Mouse (Mus musculus) ES-E14 (cell line): ENCODE results near the gene Dmrtc1c1.

ENCODE experiments used
- HCFC1 ChIP-seq: IDR thresholded peaks from 2 replicates; pipeline ENCODE4 v1.6.1; 2012; ENCODE audit warnings: low read length, inconsistent platforms, borderline replicate concordance; ENCODE audit not compliant: insufficient read depth
- MAFK ChIP-seq: IDR thresholded peaks from 2 replicates; pipeline ENCODE4 v1.6.1; 2014; ENCODE audit warnings: mild to moderate bottlenecking, low read depth, low read length, inconsistent platforms; ENCODE audit not compliant: insufficient read depth
- ZC3H11A ChIP-seq: IDR thresholded peaks from 2 replicates; pipeline ENCODE4 v1.6.1; 2012; ENCODE audit warnings: low read depth, mild to moderate bottlenecking, inconsistent platforms, low read length, borderline replicate concordance
- ZNF384 ChIP-seq: IDR thresholded peaks from 2 replicates; pipeline ENCODE4 v1.6.1; 2012; ENCODE audit warnings: low read depth, low read length, inconsistent platforms

- TF ChIP-seq HCFC1 (no peak), ZC3H11A (no peak), ZNF384 (no peak), MAFK (no peak)
Measured at GRCm38 (mm10) chrX:102812311-102812710, 9.5 kb downstream of the Dmrtc1c1 start.
